In genomic region chr11:81974577-81974976, GRCm38 (mm10) we compare ENCODE assay signal across 8 mouse cellular contexts. TPM values are rescaled to one million over a fixed set of nuclear protein-coding genes. Genes with fewer than 3 reads are reported as not detected.
DNase-seq lines count a peak whose midpoint lies in the region; ATAC-seq and TF ChIP-seq lines count a peak whose summit lies in the region.

No protein-coding gene starts in this region.

- no peaks in the 10 kb centered on the region for H3K4me1 ChIP-seq in forebrain, embryonic 11.5 days (replicated peaks; ENCODE audit: control insufficient read depth, insufficient read depth, low read length)
- H3K4me1 ChIP-seq in forebrain, embryonic 10.5 days, result peaks cover 21% of the 10 kb centered on the region
- no peaks in the 10 kb centered on the region for H3K4me1 ChIP-seq in midbrain, embryonic 11.5 days (ENCODE audit: control insufficient read depth, insufficient read depth, low read length)
- peaks cover 13% of the 10 kb centered on the region for H3K4me1 ChIP-seq in midbrain, embryonic 10.5 days
- 0 out of 2 replicates have a peak, but pooled peaks cover 10% of the 10 kb centered on the region for H3K4me1 ChIP-seq in hindbrain, embryonic 12.5 days
- no peaks in the 10 kb centered on the region for H3K4me1 ChIP-seq in thymus, adult 2 months (replicated peaks; ENCODE audit: control insufficient read depth, insufficient read depth, low read length)

- H3K4me2 ChIP-seq in forebrain, embryonic 11.5 days (ENCODE audit: low read depth, low read length, severe bottlenecking), result no peak overlapping the region
- H3K4me2 ChIP-seq in midbrain, embryonic 11.5 days, result no peak overlapping the region
- H3K4me2 ChIP-seq in hindbrain, embryonic 12.5 days (replicated peaks), result no peak overlapping the region

- TF ChIP-seq POLR2A in thymus, adult 2 months (IDR thresholded peaks at IDR 0.05; ENCODE audit: control insufficient read depth, extremely low read depth, insufficient read depth, low read length, poor library complexity), result no peak

- no peak overlapping the region for H3K27ac ChIP-seq in forebrain, embryonic 11.5 days (ENCODE audit: low read depth, low read length)
- H3K27ac ChIP-seq in forebrain, embryonic 10.5 days, result no peak overlapping the region
- H3K27ac ChIP-seq in midbrain, embryonic 11.5 days (ENCODE audit: low read depth, low read length), result no peak overlapping the region
- no peak overlapping the region for H3K27ac ChIP-seq in midbrain, embryonic 10.5 days (replicated peaks)
- no peak overlapping the region for H3K27ac ChIP-seq in hindbrain, embryonic 12.5 days
- no peak overlapping the region for H3K27ac ChIP-seq in thymus, adult 2 months (ENCODE audit: control insufficient read depth, insufficient read depth, low read length)

- H3K4me3 ChIP-seq in forebrain, embryonic 11.5 days (ENCODE audit: low read depth, low read length), result no peak overlapping the region
- H3K4me3 ChIP-seq in forebrain, embryonic 10.5 days, result no peak overlapping the region
- H3K4me3 ChIP-seq in midbrain, embryonic 11.5 days (ENCODE audit: low read depth, low read length), result no peak overlapping the region
- no peak overlapping the region for H3K4me3 ChIP-seq in midbrain, embryonic 10.5 days
- H3K4me3 ChIP-seq in hindbrain, embryonic 12.5 days, result no peak overlapping the region
- no peak overlapping the region for H3K4me3 ChIP-seq in thymus, adult 2 months (ENCODE audit: control insufficient read depth, insufficient read depth, low read length)

- no peaks in the 10 kb centered on the region for H3K27me3 ChIP-seq in forebrain, embryonic 11.5 days (ENCODE audit: control insufficient read depth, insufficient read depth, low read length)
- peaks cover 21% of the 10 kb centered on the region for H3K27me3 ChIP-seq in forebrain, embryonic 10.5 days (ENCODE audit: poor library complexity, severe bottlenecking)
- H3K27me3 ChIP-seq in midbrain, embryonic 11.5 days (ENCODE audit: control insufficient read depth, insufficient read depth, low read length), result peaks cover 2% of the 10 kb centered on the region; the same call in 1 of the 2 replicates
- peaks cover 17% of the 10 kb centered on the region for H3K27me3 ChIP-seq in midbrain, embryonic 10.5 days (ENCODE audit: low read depth, poor library complexity, severe bottlenecking)
- H3K27me3 ChIP-seq in hindbrain, embryonic 12.5 days, result peaks cover 3% of the 10 kb centered on the region
- H3K27me3 ChIP-seq in thymus, adult 2 months (ENCODE audit: control insufficient read depth, insufficient read depth, low read length), result no peaks in the 10 kb centered on the region

- H3K9me3 ChIP-seq in forebrain, embryonic 11.5 days (ENCODE audit: control insufficient read depth, low read length), result no peaks in the 10 kb centered on the region
- no peaks in the 10 kb centered on the region for H3K9me3 ChIP-seq in forebrain, embryonic 10.5 days
- no peaks in the 10 kb centered on the region for H3K9me3 ChIP-seq in midbrain, embryonic 11.5 days (ENCODE audit: control insufficient read depth, low read length)
- H3K9me3 ChIP-seq in midbrain, embryonic 10.5 days (replicated peaks), result no peaks in the 10 kb centered on the region
- H3K9me3 ChIP-seq in hindbrain, embryonic 12.5 days (replicated peaks), result no peaks in the 10 kb centered on the region

- DNase-seq in forebrain, embryonic 11.5 days (ENCODE audit: low spot score), result peak; percentile 56
- DNase-seq in forebrain, embryonic 10.5 days (ENCODE audit: extremely low spot score, low spot score), result no peak
- DNase-seq in midbrain, embryonic 11.5 days (ENCODE audit: low spot score, missing footprints), result peak; percentile 81
- DNase-seq in midbrain, embryonic 10.5 days (ENCODE audit: low spot score), result no peak
- peak; percentile 34 for DNase-seq in right cerebral cortex, postnatal 4 days
- no peak for DNase-seq in thymus, adult 2 months

- WGBS in forebrain, embryonic 11.5 days, result 21% methylated on average over 5 of the region's 5 CpGs
- 34% methylated on average over 5 of the region's 5 CpGs for WGBS in forebrain, embryonic 10.5 days
- WGBS in midbrain, embryonic 11.5 days, result 24% methylated on average over 5 of the region's 5 CpGs
- WGBS in midbrain, embryonic 10.5 days, result 29% methylated on average over 5 of the region's 5 CpGs
- 27% methylated on average over 5 of the region's 5 CpGs for WGBS in hindbrain, embryonic 12.5 days
- WGBS in thymus, adult 2 months, result 51% methylated on average over 5 of the region's 5 CpGs

- no peak overlapping the region for H3K9ac ChIP-seq in forebrain, embryonic 11.5 days (ENCODE audit: low read length)
- H3K9ac ChIP-seq in midbrain, embryonic 11.5 days (ENCODE audit: low read length), result no peak overlapping the region
- H3K9ac ChIP-seq in hindbrain, embryonic 12.5 days, result no peak overlapping the region

- no peak for TF ChIP-seq CTCF in thymus, adult 2 months (IDR thresholded peaks at IDR 0.05; ENCODE audit: borderline replicate concordance, control insufficient read depth, extremely low read depth, insufficient read depth, low read length, poor library complexity)

- H3K36me3 ChIP-seq in forebrain, embryonic 11.5 days (ENCODE audit: control insufficient read depth, insufficient read depth, low read length), result no peaks in the 10 kb centered on the region
- H3K36me3 ChIP-seq in forebrain, embryonic 10.5 days (replicated peaks), result no peaks in the 10 kb centered on the region
- no peaks in the 10 kb centered on the region for H3K36me3 ChIP-seq in midbrain, embryonic 11.5 days (ENCODE audit: control insufficient read depth, insufficient read depth, low read length)
- H3K36me3 ChIP-seq in midbrain, embryonic 10.5 days, result no peaks in the 10 kb centered on the region
- H3K36me3 ChIP-seq in hindbrain, embryonic 12.5 days, result no peaks in the 10 kb centered on the region
- H3K36me3 ChIP-seq in thymus, adult 2 months (ENCODE audit: control insufficient read depth, insufficient read depth, low read length), result no peaks in the 10 kb centered on the region

- ATAC-seq in forebrain, embryonic 11.5 days (replicated peaks; ENCODE audit: low FRiP score), result no peak
- no peak for ATAC-seq in midbrain, embryonic 11.5 days (ENCODE audit: low FRiP score)
- ATAC-seq in hindbrain, embryonic 12.5 days (ENCODE audit: low FRiP score), result 0 out of 2 replicates have a peak, but pooled peaks have one; percentile 43
- ATAC-seq in megakaryocyte progenitor cell, adult 5-6 weeks (replicated peaks; ENCODE audit: poor library complexity), result no peak

RNA-seq across cellular contexts. Expression of gene Asic2, which starts 6.3 kb away (rescaled TPM):
- 0.94 and 1.4 TPM in 2 replicates for polyA plus RNA-seq in forebrain, embryonic 11.5 days (2014; fragmentation: Nextera tagmentation; extraction: Ambion mirVana)
- 0.43 and 0.51 TPM in 2 replicates for polyA plus RNA-seq in forebrain, embryonic 10.5 days (2016; fragmentation: Nextera tagmentation; extraction: Ambion mirVana)
- polyA plus RNA-seq in midbrain, embryonic 11.5 days (2014; fragmentation: Nextera tagmentation; extraction: Ambion mirVana), result 1.6 TPM in 2 replicates
- 1.7 and 2.0 TPM in 2 replicates for polyA plus RNA-seq in midbrain, embryonic 10.5 days (2016; fragmentation: Nextera tagmentation; extraction: Ambion mirVana)
- polyA plus RNA-seq in hindbrain, embryonic 12.5 days (2016; fragmentation: Nextera tagmentation; extraction: Ambion mirVana), result 5.4 and 6.1 TPM in 2 replicates
- polyA plus RNA-seq in thymus, adult 2 months (2012; rRNA removed), result 0.08 and 0.10 TPM in 2 replicates
- total RNA-seq in megakaryocyte progenitor cell, adult 5-6 weeks (2015), result not detected in 2 replicates
- not detected in 2 replicates for total RNA-seq in megakaryocyte progenitor cell, adult 5-6 weeks (2017)

Comparison
In these comparisons a context has a peak if more than half of its experiments do, and no peak if none do; other contexts are left out.
1. DNase-seq: peak in forebrain, embryonic 11.5 days (single experiment), midbrain, embryonic 11.5 days (single experiment) and right cerebral cortex, postnatal 4 days (single experiment); none in forebrain, embryonic 10.5 days (single experiment), midbrain, embryonic 10.5 days (single experiment) and thymus, adult 2 months (single experiment).